Mouse (Mus musculus): ENCODE measurements around the gene Parm1.

Parm1 gene

GRCm38 (mm10) chr5:91581799-91582198 is 64.4 kb downstream of the Parm1 start:
- no peak for DNase-seq

- DNase-seq = no peak
These were observed 68.8 kb downstream of the Parm1 start for GRCm38 (mm10) chr5:91586206-91586605.

- DNase-seq = no peak
These were observed 76.7 kb downstream of the Parm1 start for GRCm38 (mm10) chr5:91594083-91594482.

GRCm38 (mm10) chr5:91597216-91597615 is 79.8 kb downstream of the Parm1 start:
- DNase-seq = no peak

- no peak for DNase-seq
These were observed 82.4 kb downstream of the Parm1 start for GRCm38 (mm10) chr5:91599801-91600200.

- DNase-seq = no peak
These were observed 85.9 kb downstream of the Parm1 start for GRCm38 (mm10) chr5:91603347-91603746.

GRCm38 (mm10) chr5:91603787-91604439 is 86.5 kb downstream of the Parm1 start:
- no peak for DNase-seq

- no peak for DNase-seq
These were observed 89.8 kb downstream of the Parm1 start for GRCm38 (mm10) chr5:91607234-91607633.

GRCm38 (mm10) chr5:91607841-91608240 is 90.4 kb downstream of the Parm1 start:
- no peak for DNase-seq

GRCm38 (mm10) chr5:91609041-91609440 is 91.6 kb downstream of the Parm1 start:
- no peak for DNase-seq

- no peak for DNase-seq
These were observed 92.3 kb downstream of the Parm1 start for GRCm38 (mm10) chr5:91609511-91610300.

- no peak for DNase-seq
These were observed 93.1 kb downstream of the Parm1 start for GRCm38 (mm10) chr5:91610499-91610898.

GRCm38 (mm10) chr5:91611589-91611988 is 94.2 kb downstream of the Parm1 start:
- no peak for DNase-seq

GRCm38 (mm10) chr5:91617331-91618233 is 100.2 kb downstream of the Parm1 start:
- DNase-seq = no peak

- DNase-seq = no peak
These were observed 101.3 kb downstream of the Parm1 start for GRCm38 (mm10) chr5:91618661-91619173.

GRCm38 (mm10) chr5:91621197-91621596 is 103.8 kb downstream of the Parm1 start:
- DNase-seq = no peak

- DNase-seq = no peak
These were observed 109.4 kb downstream of the Parm1 start for GRCm38 (mm10) chr5:91626823-91627222.

- no peak for DNase-seq
These were observed 112.1 kb downstream of the Parm1 start for GRCm38 (mm10) chr5:91629472-91629871.

GRCm38 (mm10) chr5:91651330-91651729 is 133.9 kb downstream of the Parm1 start:
- no peak for DNase-seq

- DNase-seq = no peak
These were observed 135.9 kb downstream of the Parm1 start for GRCm38 (mm10) chr5:91653061-91653915.

- no peak for DNase-seq
These were observed 137.1 kb downstream of the Parm1 start for GRCm38 (mm10) chr5:91654331-91655048.
